Mouse (Mus musculus): ENCODE data around the gene Gm6034. TPM values are rescaled to one million over a fixed set of nuclear protein-coding genes. Genes with fewer than 3 reads are reported as not detected.
A peak's percentile ranks its signal among the peaks of the same experiment; 100 is the strongest.
"Not testable (repeated sequence)": the region's sequence is repeated elsewhere in the genome, so short reads cannot be mapped to it uniquely, and the experiment has no call there.

The Gm6034 gene
- polyA plus RNA-seq, 1 experiment = not detected

DNA sequence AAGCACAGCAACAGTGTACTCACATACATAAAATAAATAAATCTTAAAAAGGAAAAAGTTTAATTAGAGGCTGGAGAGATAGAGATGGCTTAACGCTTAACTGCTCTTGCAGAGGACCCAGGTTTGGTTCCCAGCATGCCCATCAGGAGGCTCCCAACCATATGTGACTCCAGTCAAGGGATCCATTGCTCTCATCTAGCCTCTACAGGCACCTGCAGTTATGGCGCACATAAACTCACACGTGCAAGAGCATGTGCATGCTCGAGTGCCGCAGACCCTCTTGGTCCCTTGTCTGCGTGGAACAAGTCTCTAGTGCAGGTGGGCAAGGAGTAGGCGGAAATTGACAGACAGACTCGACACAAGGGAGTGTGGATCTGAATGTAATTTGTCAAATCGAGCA is 20.7 kb upstream of the Gm6034 start:
- TF ChIP-seq POLR2A (IDR thresholded peaks at IDR 0.05; ENCODE audit: borderline replicate concordance, low read depth, low read length) = no peak
- TF ChIP-seq CTCF (IDR thresholded peaks at IDR 0.05; ENCODE audit: low read depth, low read length) = no peak
- Histone ChIP-seq H3K4me1 (ENCODE audit: control insufficient read depth, insufficient read depth, low read length) (peaks cover 35% of the 10 kb centered on the region), H3K27ac (ENCODE audit: insufficient read depth, low read depth, low read length) (no peak overlapping the region), H3K4me3 (ENCODE audit: insufficient read depth, low read length) (no peak overlapping the region)

DNA sequence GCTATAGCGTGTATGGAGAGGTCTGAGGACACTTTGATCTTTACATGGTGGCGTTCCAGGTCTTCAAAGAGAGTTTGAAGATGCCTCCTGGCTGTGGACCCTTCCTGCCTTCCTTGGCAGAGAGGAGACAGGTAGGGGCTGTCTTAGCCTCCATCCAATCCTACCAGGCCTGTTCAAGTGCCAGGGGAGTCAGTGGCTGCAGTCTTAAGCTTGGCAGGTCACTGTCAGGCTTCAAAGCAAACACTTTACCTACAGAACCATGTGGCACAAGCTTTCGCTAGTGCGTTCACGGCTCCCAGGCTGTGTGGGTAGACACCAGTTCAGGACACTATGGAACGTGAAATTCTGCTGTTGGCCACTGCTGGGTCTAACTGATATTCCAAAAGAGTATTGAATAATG is 19.8 kb upstream of the Gm6034 start:
- H3K4me1 ChIP-seq (ENCODE audit: control insufficient read depth, insufficient read depth, low read length) = peaks cover 35% of the 10 kb centered on the region
- peak overlapping the region; percentile 55; the same call in 1 of the 2 replicates for H3K27ac ChIP-seq (ENCODE audit: insufficient read depth, low read depth, low read length)
- H3K4me3 ChIP-seq (ENCODE audit: insufficient read depth, low read length) = no peak overlapping the region
- no peak for TF ChIP-seq POLR2A (IDR thresholded peaks at IDR 0.05; ENCODE audit: borderline replicate concordance, low read depth, low read length)
- no peak for TF ChIP-seq CTCF (IDR thresholded peaks at IDR 0.05; ENCODE audit: low read depth, low read length)

DNA sequence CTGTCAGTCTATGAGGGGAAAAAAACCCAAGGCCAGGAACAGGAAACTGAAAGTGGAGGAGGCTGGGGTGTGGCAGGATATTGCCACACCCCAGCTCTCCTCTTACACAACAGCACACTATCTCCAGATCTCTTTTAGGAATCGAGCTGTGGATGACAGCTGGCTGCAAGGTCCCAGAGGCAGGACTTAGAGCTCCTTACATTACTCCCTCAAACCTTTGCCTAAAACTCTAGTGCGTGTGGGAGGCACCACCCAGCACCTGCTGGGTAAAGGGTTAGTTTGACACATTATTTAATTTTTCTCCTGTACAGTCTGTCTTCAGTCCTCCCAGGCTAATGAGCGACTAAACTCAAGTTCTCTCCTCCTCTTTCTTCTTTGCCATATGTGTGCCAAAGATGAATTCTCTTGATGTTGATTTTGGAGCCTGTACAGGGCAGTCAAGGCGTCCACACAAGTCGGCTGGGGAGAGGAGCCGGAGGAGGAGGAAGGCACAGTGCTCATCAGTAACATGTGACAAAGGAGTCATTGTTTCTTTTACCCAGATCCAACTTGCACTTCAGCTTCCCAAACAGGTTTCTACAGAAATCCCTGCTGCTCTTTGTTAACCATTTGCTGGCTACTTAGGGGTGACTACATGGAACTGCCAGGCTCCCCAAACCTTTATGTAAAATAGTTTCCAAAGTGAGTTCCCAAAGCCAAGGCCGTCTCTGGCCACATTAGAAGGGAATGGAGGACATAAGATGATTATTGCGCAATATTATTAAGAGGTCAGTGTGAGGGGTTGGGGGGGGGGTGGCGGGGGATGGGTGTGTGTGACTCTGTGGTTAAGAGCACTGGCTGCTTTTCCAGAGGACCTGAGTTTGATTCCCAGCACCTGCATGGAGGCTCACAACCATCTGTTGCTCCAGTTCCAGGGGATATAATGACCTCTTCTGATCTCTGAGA is 18.8 kb upstream of the Gm6034 start:
- TF ChIP-seq POLR2A (IDR thresholded peaks at IDR 0.05; ENCODE audit: borderline replicate concordance, low read depth, low read length) = no peak
- TF ChIP-seq CTCF (IDR thresholded peaks at IDR 0.05; ENCODE audit: low read depth, low read length) = no peak
- Histone ChIP-seq H3K27ac (ENCODE audit: insufficient read depth, low read depth, low read length) (peak overlapping the region; percentile 98), H3K4me1 (ENCODE audit: control insufficient read depth, insufficient read depth, low read length) (peaks cover 35% of the 10 kb centered on the region), H3K4me3 (ENCODE audit: insufficient read depth, low read length) (peak overlapping the region; percentile 39)

DNA sequence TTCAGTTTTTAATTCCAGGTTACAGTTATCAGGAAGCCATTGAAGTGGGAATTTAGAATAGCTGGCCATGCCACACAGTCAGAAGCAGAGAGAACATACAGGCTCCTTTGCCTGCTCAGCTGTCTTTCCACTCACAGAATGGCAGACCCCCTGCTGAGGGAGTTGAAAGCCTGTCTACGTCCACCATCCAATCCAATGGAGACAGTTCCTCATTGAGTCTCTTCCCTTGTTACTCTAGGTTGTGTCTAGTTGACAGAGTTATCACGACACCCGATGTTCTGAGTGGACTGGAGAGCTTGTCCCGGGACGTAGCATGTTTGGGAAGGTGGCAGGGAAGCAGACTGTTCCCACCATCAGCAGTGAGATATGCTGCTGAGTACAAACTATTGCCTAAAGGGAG is 17.6 kb upstream of the Gm6034 start:
- TF ChIP-seq CTCF (IDR thresholded peaks at IDR 0.05; ENCODE audit: low read depth, low read length) = no peak
- no peak for TF ChIP-seq POLR2A (IDR thresholded peaks at IDR 0.05; ENCODE audit: borderline replicate concordance, low read depth, low read length)
- H3K4me1 ChIP-seq (ENCODE audit: control insufficient read depth, insufficient read depth, low read length) = peaks cover 32% of the 10 kb centered on the region
- no peak overlapping the region for H3K4me3 ChIP-seq (ENCODE audit: insufficient read depth, low read length)
- H3K27ac ChIP-seq (ENCODE audit: insufficient read depth, low read depth, low read length) = no peak overlapping the region

DNA sequence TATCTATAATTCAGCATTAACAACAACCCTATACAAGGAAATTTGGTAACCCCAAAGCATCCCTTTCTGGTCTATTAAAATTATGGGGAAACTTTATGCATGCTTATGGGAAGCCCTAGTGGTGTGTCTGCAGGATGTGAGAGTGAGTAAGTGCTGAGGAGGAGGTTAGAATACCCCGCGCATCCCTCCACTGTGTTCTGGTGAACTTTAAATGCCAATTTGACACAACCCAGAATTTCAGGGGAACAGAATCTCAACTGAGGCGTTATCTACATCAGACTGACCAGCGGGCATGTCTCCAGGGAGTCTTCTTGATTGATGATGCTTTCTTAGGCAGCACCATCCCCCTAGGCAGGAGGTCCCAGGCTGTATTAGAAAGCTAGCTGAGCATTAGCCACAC is 16.9 kb upstream of the Gm6034 start:
- TF ChIP-seq POLR2A (IDR thresholded peaks at IDR 0.05; ENCODE audit: borderline replicate concordance, low read depth, low read length) = no peak
- no peak for TF ChIP-seq CTCF (IDR thresholded peaks at IDR 0.05; ENCODE audit: low read depth, low read length)
- peaks cover 31% of the 10 kb centered on the region for H3K4me1 ChIP-seq (ENCODE audit: control insufficient read depth, insufficient read depth, low read length)
- no peak overlapping the region for H3K27ac ChIP-seq (ENCODE audit: insufficient read depth, low read depth, low read length)
- H3K4me3 ChIP-seq (ENCODE audit: insufficient read depth, low read length) = no peak overlapping the region

DNA sequence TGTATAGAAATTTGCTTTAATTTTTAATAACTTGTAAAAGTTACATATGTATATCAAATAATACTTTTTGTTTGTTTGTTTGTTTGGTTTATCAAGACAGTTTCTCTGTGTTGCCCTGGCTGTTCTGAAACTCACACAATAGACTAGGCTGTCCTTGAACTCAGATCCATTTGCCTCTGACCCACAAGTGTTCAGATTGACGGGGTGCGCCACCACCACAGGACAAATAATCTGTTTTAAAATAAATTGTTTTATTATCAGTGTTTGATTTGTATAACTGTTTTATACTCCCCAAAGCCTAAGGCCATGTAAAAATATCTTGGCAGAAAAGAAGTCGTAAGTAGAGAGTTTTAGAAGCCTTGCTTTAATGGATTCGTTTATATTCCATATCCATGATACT is 15.1 kb upstream of the Gm6034 start:
- Histone ChIP-seq H3K4me1 (ENCODE audit: control insufficient read depth, insufficient read depth, low read length) (peaks cover 25% of the 10 kb centered on the region), H3K4me3 (ENCODE audit: insufficient read depth, low read length) (no peak overlapping the region), H3K27ac (ENCODE audit: insufficient read depth, low read depth, low read length) (no peak overlapping the region)
- TF ChIP-seq POLR2A (IDR thresholded peaks at IDR 0.05; ENCODE audit: borderline replicate concordance, low read depth, low read length) = no peak
- no peak for TF ChIP-seq CTCF (IDR thresholded peaks at IDR 0.05; ENCODE audit: low read depth, low read length)

DNA sequence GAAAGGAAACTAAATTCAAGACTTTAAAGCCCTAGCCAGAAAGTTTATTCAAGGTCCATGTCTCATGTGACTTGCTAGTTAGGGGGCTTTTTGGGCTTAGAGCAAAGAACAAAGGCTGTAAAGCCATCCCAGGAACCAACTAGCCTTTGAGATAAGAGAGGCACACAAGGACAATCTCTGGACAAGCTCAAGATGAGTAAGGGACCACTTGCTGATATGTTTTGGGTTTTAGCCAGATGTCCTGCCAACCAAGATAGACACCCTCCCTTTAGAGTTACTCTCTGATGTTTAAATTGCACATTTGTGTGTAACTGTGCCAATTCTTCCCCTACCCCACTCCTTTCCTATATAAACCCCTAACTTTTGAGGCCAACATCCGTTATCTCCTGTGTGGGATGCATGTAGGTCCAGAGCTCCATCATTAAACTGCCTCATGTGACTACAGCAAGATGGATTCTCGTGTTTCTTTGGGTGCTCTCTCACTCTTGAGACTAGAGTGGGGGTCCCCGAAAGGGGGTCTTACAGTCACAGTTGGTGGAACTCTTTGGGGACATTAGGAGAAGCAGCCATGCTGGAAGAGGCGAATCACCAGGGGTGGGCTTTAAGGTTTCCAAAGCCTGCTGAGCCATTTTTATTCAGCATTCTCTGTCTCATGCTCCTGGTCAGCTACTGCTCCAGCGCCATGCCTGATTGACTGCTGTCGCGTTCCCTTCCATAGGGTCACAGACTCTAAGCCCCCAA is 13.7 kb upstream of the Gm6034 start:
- Histone ChIP-seq H3K4me1 (ENCODE audit: control insufficient read depth, insufficient read depth, low read length) (peaks cover 14% of the 10 kb centered on the region), H3K4me3 (ENCODE audit: insufficient read depth, low read length) (no peak overlapping the region), H3K27ac (ENCODE audit: insufficient read depth, low read depth, low read length) (no peak overlapping the region)
- TF ChIP-seq CTCF (IDR thresholded peaks at IDR 0.05; ENCODE audit: low read depth, low read length) (no peak), POLR2A (IDR thresholded peaks at IDR 0.05; ENCODE audit: borderline replicate concordance, low read depth, low read length) (no peak)

DNA sequence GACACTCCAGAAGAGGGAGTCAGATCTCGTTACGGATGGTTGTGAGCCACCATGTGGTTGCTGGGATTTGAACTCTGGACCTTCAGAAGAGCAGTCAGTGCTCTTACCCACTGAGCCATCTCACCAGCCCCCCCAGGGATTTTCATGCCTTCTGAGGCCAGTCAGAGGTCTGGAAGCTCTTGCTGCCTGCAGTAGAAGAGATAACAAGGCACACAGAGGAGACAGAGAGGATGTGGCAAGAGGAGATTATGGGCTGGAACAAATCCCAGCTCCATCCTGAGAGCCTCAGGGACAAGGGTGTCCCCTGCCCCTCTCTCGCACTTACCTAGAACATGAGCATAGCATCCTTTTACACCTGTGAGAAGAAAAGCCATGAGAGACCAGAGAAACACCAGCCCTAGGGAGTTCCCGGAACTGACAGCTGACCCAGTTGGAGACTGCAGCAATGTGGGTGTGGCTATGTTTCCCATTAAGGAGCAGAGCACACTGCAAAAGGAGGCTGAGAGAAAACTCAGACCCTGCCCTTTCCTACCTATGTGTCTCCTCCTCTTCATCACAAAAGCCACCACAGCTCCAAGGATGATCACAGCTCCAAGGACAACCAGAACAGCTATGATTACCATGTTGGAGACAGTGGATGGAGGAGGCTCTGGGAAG is 12.6 kb upstream of the Gm6034 start:
- H3K4me1 ChIP-seq (ENCODE audit: control insufficient read depth, insufficient read depth, low read length); H3K27ac ChIP-seq (ENCODE audit: insufficient read depth, low read depth, low read length); H3K4me3 ChIP-seq (ENCODE audit: insufficient read depth, low read length): not testable (repeated sequence)

DNA sequence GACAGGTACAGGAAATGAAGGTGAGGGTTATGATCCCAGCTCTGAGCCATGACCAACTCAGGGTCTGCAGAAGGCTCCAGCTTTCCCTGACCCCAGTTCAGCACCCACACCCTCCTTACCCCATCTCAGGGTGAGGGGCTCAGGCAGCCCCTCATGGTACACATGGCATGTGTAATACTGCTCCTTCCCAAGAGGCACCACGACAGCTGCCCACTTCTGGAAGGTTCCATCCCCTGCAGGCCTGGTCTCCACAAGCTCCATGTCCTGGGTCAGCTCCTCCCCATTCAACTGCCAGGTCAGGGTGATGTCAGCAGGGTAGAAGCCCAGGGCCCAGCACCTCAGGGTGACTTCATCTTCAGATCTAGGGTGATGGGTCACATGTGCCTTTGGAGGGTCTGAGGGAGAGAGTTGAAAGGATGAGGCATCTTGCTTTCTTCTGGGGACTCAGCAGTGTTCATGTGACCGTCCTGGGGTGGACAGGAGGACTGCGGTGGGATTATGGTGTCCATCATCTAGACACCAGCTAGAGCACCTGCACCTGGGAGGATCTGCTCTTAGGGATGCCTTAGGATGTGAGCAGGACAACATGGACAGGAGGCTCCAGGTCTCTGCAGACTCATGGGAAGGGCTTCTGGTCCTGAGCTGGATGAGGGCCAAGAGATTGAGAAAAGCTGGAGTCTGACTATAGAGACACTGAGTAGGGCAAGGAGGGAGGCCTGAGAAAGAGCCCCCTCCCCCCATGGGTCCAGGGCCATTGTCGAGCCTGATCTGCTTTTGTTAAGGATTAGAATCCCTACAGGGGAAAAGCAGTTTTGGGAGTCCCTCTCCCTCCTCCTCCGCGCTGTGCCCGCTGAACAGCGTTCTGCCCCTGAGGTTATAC is 11.8 kb upstream of the Gm6034 start:
- not testable (repeated sequence) for H3K4me1 ChIP-seq (ENCODE audit: control insufficient read depth, insufficient read depth, low read length); H3K27ac ChIP-seq (ENCODE audit: insufficient read depth, low read depth, low read length)
- H3K4me3 ChIP-seq (ENCODE audit: insufficient read depth, low read length) = peak overlapping the region; percentile 75; the same call in 1 of the 2 replicates
